Mouse (Mus musculus) brain, embryonic 14.5 days (tissue): ENCODE measurements around the gene Hoxa11. TPM values are rescaled to one million over a fixed set of nuclear protein-coding genes. Genes with fewer than 3 reads are reported as not detected.

Experiments used
- DNase-seq: peaks from one replicate; pipeline ENCODE4 v3.0.0-alpha.2; 2011; ENCODE audit warnings: low read depth
- CTCF ChIP-seq: fragments of 200-500 bp; IDR thresholded peaks from 2 replicates; pipeline ENCODE4 v1.5.1; 2012; ENCODE audit warnings: inconsistent platforms, mild to moderate bottlenecking, moderate library complexity, borderline replicate concordance; ENCODE audit not compliant: insufficient read depth, insufficient read length; ENCODE audit errors: extremely low read depth
- POLR2A ChIP-seq: fragments of 200-500 bp; IDR thresholded peaks from 2 replicates; pipeline ENCODE4 v1.6.1; 2012; ENCODE audit warnings: mild to moderate bottlenecking, inconsistent platforms, borderline replicate concordance; ENCODE audit not compliant: poor library complexity, insufficient read depth, insufficient read length, severe bottlenecking; ENCODE audit errors: extremely low read depth
- polyA plus RNA-seq: library from polyadenylated mRNA; depleted of rRNA; stranded (reverse); fragments of >200 nt; gene quantifications from 2 replicates; pipeline ENCODE4 v1.2.3, GENCODE M21; 2012

Gene Hoxa11
- polyA plus RNA-seq, 1 experiment = not detected

DNA sequence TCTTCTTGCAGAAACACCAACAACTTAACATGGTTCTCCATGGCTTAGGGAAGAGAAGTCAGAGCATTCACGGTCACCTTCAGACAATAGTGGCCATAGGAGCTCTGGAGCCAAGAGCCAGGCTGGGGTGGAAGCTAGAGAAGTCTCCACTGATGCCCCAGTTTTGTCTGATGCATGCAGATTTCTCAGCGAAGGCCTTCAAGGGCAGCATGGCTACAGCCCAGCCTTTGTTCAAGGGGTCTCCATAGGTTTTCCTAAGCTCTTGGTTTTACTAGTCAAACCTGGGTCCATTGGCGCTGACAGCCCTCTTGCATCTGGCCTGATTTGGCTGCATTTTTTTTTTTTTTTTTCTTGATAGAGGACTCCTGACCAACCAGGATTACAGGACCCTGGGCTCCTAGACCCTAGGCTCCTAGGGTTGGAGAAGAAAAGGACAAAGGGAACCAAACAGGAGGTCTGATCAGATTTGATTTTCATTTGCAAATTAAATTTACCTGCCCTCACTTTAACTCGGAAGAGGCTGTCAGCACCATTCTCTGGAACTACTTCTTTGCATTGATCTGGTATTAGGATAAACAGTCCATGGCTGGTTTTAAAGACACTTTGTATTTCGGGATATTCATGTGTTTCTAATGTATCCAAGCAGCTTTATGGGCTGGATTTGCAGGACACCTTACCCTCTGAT is 18.6 kb upstream of the Hoxa11 start:
- TF ChIP-seq CTCF (no peak), POLR2A (no peak)
- no peak for DNase-seq

DNA sequence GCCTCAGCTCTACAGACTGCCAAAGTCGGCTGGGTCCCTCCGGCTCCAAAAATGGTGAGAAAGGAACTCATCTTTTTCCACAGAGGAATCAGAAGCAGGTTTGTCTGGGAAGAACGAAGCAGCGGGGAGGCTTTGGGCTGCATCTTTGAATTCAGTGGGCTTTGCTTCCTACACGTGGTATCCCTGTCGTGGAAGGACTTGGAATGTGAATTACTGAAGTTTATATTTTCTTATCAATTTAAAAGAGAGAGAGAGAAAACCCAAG is 17.6 kb upstream of the Hoxa11 start:
- TF ChIP-seq POLR2A (no peak), CTCF (no peak)
- no peak for DNase-seq

DNA sequence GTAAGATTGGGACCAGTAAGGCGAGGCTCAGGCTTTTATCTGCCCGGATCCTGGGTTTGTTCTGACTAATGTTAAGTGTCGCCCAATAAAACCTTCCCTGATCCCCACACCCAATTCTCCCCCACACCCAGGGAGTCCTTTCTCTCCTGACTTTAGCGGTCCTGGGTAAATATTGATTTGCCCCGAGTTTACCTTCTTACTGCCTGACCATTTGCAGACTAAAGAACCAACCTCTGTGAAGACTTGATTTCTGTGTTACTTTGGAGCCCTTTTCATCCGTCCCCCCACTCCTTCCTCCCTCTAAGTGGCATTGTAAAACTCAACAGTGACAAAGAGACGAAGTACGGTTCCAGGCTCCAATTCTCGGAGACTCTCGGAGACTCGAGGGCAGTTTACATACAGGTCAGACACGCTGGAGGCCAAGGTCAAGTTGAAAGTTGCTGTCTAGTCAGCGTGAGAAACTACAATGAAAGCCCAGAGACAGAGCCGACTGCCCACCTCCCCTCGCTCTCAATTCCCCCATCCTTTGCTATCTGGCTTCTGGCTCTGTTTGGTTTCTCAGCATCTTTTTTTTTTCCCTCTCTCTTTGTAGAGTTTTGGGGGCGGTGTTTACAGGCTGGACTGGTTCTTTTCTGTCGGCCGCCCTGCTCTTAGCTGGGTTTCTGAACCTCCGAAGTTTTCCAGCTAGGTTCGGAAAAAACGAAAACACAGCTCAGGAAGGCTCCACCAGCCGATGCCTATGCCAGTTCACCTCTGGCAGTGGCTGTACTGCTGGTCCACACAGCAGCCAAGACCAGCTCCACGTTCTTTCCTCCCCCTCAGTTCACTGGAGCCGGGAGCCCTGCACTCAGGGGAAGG is 17.1 kb upstream of the Hoxa11 start:
- TF ChIP-seq CTCF = no peak
- no peak for TF ChIP-seq POLR2A
- no peak for DNase-seq

DNA sequence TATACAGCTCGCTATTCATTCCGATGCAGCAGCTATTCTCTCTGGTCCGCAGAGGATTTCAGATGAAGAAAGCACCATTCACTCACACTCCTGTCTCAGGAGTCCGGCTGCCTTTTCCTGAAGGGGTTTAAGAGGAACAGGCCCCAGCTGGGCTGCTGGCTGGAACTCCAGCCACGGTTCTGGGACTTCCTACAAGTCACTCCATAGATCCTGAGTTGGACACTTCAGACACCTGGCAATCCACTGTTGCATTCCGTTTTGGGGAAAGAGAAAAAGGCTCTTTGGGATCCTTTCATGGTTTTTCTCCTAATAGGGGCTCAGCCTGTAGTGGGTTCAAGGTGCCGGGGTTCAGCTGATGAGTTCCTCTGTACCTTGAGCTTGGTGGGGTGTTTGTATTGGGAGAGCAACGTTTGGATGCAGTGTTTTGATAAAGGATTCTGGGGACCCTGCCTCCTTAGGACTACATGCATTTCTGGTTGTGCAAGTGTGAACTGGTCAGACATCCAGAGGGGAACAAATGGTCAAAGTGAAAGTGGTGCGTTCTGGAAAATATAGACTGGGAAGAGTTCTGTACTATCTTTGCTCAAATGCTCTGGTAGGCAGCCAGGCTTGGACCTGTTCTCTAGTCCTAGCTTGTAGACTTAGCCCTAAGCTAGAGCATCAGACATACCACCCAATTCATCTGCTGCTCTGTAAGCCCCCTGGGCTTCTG is 16.3 kb upstream of the Hoxa11 start:
- peak; percentile 15 for DNase-seq
- no peak for TF ChIP-seq CTCF
- TF ChIP-seq POLR2A = no peak

DNA sequence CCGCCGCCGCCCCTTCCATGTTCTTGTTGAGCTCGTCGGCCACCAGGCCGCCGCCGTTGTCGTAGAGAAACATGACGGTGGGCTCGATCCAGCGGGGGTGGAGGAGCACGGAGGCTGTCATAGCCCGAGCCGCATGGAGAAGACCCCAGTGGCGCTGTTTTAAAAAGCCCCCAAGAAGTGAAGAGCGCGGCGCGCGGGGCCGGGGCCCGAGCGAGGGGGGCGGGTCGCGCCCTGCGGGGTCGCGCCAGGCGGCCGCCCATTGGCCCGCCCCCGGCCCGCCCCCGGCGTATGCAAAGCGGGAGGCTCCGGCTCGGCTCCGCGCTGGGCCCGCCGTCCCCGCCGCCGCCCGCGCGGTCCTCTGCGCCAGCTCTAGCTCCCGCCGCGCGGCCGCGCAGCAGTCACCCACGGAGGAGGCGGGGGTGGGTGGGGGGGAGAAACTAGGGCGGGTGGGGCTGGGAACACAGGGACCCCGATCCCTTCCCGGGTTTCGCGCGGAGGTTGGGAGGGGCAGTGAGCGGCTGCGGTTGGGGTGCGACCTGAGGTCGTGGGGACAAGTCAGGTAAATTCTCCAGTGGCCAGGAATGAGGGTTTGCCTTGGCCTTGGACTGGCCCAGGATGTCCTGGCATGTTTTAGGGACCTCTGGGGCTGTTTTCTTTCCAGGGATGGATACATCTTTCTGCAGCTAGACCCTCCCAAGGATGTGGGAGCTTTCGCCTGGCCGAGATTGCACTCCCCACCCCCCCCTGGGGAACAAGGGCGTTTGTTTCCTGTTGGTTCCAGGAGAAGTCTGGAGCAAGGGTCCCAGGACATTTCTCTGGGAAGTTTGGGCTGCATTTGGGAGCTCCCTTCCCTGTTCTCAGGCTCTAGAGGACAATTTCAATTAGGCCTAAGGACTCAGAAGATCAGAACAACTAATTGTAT is 15.3 kb upstream of the Hoxa11 start, which contains the start of gene Hoxa13:
Gene Hoxa13, minus strand, starts transcription at position 227 of the 922 bp plus-strand sequence.
- no peak for TF ChIP-seq POLR2A
- TF ChIP-seq CTCF = no peak
- DNase-seq = peak; percentile 25

DNA sequence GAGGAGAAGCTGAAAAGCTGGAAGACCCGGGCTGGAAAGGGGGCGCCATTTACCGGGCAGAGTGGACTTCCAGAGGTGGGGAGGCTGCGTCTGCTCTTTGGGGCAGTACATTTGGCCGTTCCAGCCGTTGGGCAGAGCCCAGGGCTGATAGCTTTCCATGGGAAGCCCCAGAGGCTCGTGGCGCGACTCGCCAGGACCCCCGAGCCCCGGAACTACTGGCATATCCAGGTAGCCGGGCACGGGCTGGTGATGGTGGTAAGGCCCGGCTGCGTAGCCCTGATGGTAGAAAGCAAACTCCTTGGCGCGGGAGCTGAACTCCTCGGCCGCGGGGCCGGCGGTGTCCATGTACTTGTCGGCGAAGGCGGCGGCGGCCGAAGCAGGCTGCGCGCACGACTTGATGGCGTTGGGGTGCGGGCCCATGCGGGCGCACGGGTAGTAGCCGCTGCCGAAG is 14.2 kb upstream of the Hoxa11 start:
- TF ChIP-seq CTCF = no peak
- TF ChIP-seq POLR2A = no peak
- DNase-seq = no peak

DNA sequence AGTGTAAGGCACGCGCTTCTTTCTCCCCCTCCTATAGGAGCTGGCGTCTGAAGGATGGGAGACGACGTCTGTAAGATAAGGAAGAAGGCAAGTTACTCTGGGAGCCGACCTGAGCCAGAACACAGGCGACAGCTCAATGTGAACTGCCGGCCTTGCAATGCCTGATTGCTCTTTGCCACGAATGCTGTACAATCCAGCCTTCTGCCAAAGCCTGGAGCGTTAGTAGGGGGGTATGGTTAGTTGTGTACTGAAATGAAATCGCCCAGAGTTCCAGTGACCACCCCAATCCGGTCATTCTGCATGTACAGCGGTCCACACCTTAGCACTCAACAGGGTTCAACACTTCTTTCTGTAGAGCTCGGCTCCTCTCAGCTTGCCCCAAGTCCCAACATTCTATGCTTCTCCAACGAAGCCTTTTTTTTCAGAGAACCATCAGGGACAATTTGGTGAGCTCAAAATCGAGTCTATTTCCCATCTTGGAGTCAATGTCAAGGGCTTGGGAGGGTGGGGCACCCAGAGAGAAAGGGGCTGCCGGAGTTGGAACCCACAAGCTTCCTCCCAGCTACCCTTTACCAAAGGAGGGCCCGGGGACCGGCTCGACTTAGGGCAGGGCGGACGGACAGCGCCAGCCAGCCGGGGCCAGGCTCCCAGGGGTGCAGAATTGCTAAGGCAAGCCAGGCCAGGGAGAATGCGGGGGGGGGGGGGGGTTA is 13.6 kb upstream of the Hoxa11 start:
- TF ChIP-seq POLR2A (no peak), CTCF (no peak)
- DNase-seq = peak; percentile 39

DNA sequence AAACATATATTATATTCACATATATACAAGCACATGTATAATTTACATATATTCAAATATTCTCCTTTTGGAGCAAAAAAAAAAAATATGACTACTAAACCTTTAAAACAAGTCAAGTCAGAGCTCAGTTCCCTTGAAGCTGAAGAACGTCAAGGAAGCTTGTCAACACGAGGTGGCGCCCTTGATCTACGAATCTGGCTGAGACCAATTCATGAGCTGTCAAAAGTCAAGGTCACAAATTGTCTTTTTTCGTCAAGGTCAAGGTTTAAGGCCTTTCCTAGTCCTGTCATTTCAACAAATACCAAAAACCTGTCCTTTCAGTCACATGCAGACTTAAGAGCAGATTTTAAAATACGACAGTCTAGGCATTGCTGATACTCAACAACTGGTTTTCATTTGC is 11.3 kb upstream of the Hoxa11 start:
- DNase-seq = peak; percentile 91
- TF ChIP-seq POLR2A (no peak), CTCF (peak; percentile 85)

DNA sequence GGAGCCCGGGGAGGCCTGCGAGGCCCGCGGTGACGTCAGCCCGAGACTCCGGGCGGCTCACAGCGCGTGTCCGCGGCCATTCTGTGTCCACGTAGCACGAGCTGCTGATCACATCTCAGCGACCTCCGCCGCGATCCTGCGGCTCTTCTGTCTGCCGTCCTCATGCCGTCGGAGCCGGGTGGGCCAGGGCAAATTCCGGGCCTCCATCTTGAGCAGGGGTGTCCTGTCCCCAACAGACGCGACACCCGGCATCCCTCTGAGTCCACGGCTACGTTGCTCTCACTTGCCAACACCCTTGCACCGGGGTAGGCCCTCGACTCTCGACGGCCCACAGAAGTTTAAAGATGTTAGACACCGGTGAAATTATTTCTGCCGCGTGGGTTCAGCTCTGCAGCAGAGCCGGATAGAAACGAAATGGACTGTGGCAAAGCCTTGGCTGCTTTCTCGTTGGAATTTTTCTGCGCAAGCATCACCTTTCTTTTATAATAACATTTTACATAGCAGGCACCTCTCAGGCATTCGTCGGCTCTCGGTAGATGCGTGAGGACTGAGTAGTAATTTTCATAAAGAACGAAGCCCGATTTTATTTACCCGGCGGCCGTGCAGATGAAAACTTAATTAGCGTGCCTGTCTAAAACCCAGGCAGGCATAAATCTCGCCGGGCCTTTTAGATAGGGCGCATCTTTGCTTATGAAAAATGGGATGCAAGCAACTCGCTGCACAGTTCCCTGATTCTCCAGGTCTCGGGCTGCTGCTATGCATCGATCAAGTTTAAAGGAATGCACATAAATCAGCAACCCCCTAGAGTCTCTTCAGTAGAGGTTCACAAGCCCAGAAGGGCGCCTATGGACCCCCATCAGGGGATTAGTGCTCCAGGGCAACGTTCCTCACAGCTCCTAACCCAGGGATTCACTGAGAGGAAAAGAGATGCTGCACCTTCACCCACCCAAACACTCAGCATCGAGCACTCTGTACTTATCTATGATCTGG is 8.2 kb upstream of the Hoxa11 start:
- DNase-seq = peak; percentile 63
- TF ChIP-seq POLR2A (no peak), CTCF (no peak)
